Mouse (Mus musculus) MEL (cell line): ENCODE data around the gene Tmed1.

Source experiments
- CTCF ChIP-seq, 3 experiments: IDR thresholded peaks in 2 of 3; conservative IDR thresholded peaks in 1 of 3; 2 replicates each; pipeline ENCODE4 v1.5.1; 2011 to 2012; ENCODE audit warnings: low read length in 3 of 3, low read depth in 2 of 3, mild to moderate bottlenecking in 2 of 3, improper control_type of control experiment in 1 of 3, inconsistent platforms in 1 of 3, mixed read lengths in 1 of 3, moderate library complexity in 1 of 3; ENCODE audit not compliant: control insufficient read depth in 1 of 3, insufficient read depth in 1 of 3, poor library complexity in 1 of 3, severe bottlenecking in 1 of 3
- E2F4 ChIP-seq: IDR thresholded peaks from 2 replicates; pipeline ENCODE4 v1.6.1; 2011; ENCODE audit warnings: low read depth, low read length, improper control_type of control experiment, borderline replicate concordance
- EP300 ChIP-seq, 2 experiments: IDR thresholded peaks; 2 replicates each; pipeline ENCODE4 v1.6.1; 2011; ENCODE audit warnings: improper control_type of control experiment in 2 of 2, low read length in 2 of 2, low read depth in 1 of 2, mild to moderate bottlenecking in 1 of 2
- GATA1 ChIP-seq: IDR thresholded peaks from 2 replicates; pipeline ENCODE4 v1.6.1; 2011; ENCODE audit warnings: low read depth, low read length, improper control_type of control experiment
- KAT2A ChIP-seq: conservative IDR thresholded peaks from 2 replicates; pipeline ENCODE4 v1.6.1; 2012; ENCODE audit warnings: low read depth, low read length, improper control_type of control experiment, inconsistent platforms
- MAZ ChIP-seq: IDR thresholded peaks from 2 replicates; pipeline ENCODE4 v1.6.1; 2012; ENCODE audit warnings: low read depth, mild to moderate bottlenecking, inconsistent platforms, low read length, improper control_type of control experiment
- NELFE ChIP-seq: IDR thresholded peaks from 2 replicates; pipeline ENCODE4 v1.6.1; 2011; ENCODE audit warnings: low read depth, low read length, improper control_type of control experiment
- POLR2A ChIP-seq, 2 experiments: IDR thresholded peaks; 2 replicates each; pipeline ENCODE4 v1.6.1; 2011 to 2012; ENCODE audit warnings: low read length in 2 of 2, mild to moderate bottlenecking in 2 of 2, control low read depth in 1 of 2, improper control_type of control experiment in 1 of 2, low read depth in 1 of 2, moderate library complexity in 1 of 2; ENCODE audit not compliant: control insufficient read depth in 1 of 2, insufficient read depth in 1 of 2, poor library complexity in 1 of 2
- SIN3A ChIP-seq: IDR thresholded peaks from 2 replicates; pipeline ENCODE4 v1.6.1; 2012; ENCODE audit warnings: low read length, improper control_type of control experiment, inconsistent platforms
- TAL1 ChIP-seq: IDR thresholded peaks from 2 replicates; pipeline ENCODE4 v1.6.1; 2012; ENCODE audit warnings: mild to moderate bottlenecking, inconsistent platforms, low read length, moderate library complexity, mixed read lengths
- ZC3H11A ChIP-seq: IDR thresholded peaks from 2 replicates; pipeline ENCODE4 v1.6.1; 2012; ENCODE audit warnings: low read depth, mild to moderate bottlenecking, inconsistent platforms, low read length, improper control_type of control experiment

- TF ChIP-seq EP300 (IDR thresholded peaks at IDR 0.05; ENCODE audit: low read depth in 1 of 2, low read length in 2 of 2) = no peak
- TF ChIP-seq POLR2A (IDR thresholded peaks at IDR 0.05; ENCODE audit: control insufficient read depth in 1 of 2, insufficient read depth in 1 of 2, low read depth in 1 of 2, low read length in 2 of 2, poor library complexity in 1 of 2) = no peak
- TF ChIP-seq KAT2A = no peak
- TF ChIP-seq NELFE = no peak
- TF ChIP-seq ZC3H11A = no peak
- TF ChIP-seq TAL1 = no peak
- no peak for TF ChIP-seq CTCF (IDR thresholded peaks at IDR 0.05 in 2 of 3, conservative IDR thresholded peaks at IDR 0.05 in 1 of 3; ENCODE audit: control insufficient read depth in 1 of 3, insufficient read depth in 1 of 3, low read depth in 2 of 3, low read length in 3 of 3, poor library complexity in 1 of 3, severe bottlenecking in 1 of 3)
- TF ChIP-seq E2F4 = no peak
- no peak for TF ChIP-seq SIN3A
- no peak for TF ChIP-seq MAZ
- TF ChIP-seq GATA1 = no peak
Measured at GRCm38 (mm10) chr9:21559151-21559550, 49.1 kb upstream of the Tmed1 start.
